Mouse (Mus musculus) bone marrow, adult 2 months (tissue): Measurements from ENCODE around the gene Klhl42. TPM values are rescaled to one million over a fixed set of nuclear protein-coding genes. Genes with fewer than 3 reads are reported as not detected.

Source experiments
- H3K27ac ChIP-seq: fragments of 200-500 bp; 2 replicates; pipeline ENCODE4 v1.5.1; 2012; ENCODE audit warnings: low read depth, mild to moderate bottlenecking, control low read depth, inconsistent platforms, low read length; ENCODE audit not compliant: control insufficient read depth, poor library complexity, insufficient read depth
- H3K4me1 ChIP-seq: fragments of 200-500 bp; 2 replicates; pipeline ENCODE4 v1.6.1; 2011; ENCODE audit warnings: low read length; ENCODE audit not compliant: control insufficient read depth, insufficient read depth
- H3K4me3 ChIP-seq: fragments of 200-500 bp; replicated peaks from 2 replicates; pipeline ENCODE3; 2011; ENCODE audit warnings: mild to moderate bottlenecking, low read depth, low read length, control low read depth; ENCODE audit not compliant: control insufficient read depth
- CTCF ChIP-seq: fragments of 200-500 bp; IDR thresholded peaks from 2 replicates; pipeline ENCODE4 v1.5.1; 2011; ENCODE audit warnings: low read length, control low read depth; ENCODE audit not compliant: control insufficient read depth, insufficient read depth
- POLR2A ChIP-seq: fragments of 200-500 bp; IDR thresholded peaks from 2 replicates; pipeline ENCODE4 v1.6.1; 2011; ENCODE audit warnings: low read depth, mild to moderate bottlenecking, control low read depth, low read length, borderline replicate concordance; ENCODE audit not compliant: control insufficient read depth
- WGBS: fragments of 180-500 bp; shearing (Covaris S2); methylation state at CpG from one replicate; pipeline ENCODE4 v1.1.7; 2018; 5-methylcytosine and 5-hydroxymethylcytosine counted together
- polyA plus RNA-seq: library from polyadenylated mRNA; stranded (reverse); fragments of >200 nt; gene quantifications from 2 replicates; pipeline ENCODE4 v1.2.4, GENCODE M21; 2011; ENCODE audit warnings: low replicate concordance; ENCODE audit not compliant: missing spikeins, insufficient read depth, insufficient read length

Gene Klhl42
- polyA plus RNA-seq, 1 experiment = 3.9 TPM

DNA sequence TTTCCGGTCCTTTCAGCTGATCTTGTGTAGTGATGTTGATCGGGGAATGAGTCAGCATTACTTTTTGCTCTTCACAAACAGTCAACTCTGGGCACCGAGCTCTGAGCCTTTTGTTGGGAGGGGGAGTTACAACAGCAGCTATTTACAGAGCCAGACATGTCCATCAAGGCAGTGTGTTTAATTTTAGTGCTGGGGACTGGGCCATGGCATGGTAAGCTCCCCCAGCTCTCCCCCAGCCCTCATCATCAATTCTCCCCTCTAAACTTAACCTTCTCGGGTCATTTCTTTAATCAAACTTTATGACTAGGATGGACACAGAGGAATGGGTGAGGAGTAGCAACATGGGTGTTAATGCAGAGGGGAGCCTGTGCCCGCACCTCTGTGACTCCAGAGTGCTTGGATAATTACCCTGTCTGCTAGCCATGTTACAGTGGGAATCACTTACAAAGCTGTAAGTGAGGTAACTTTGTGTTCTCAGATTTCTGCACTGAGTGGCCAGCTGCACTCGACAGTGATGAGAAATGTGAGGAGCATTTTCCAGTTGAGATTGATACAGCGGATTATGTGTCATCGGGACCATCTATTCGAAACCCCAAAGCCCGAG is 35.7 kb upstream of the Klhl42 start:
- 80% methylated on average over 10 of the region's 10 CpGs for WGBS
- peaks cover 3% of the 10 kb centered on the region for H3K4me1 ChIP-seq
- TF ChIP-seq CTCF (no peak), POLR2A (no peak)
- no peak overlapping the region for H3K4me3 ChIP-seq
- H3K27ac ChIP-seq = peak overlapping the region; percentile 18; the same call in 1 of the 2 replicates

DNA sequence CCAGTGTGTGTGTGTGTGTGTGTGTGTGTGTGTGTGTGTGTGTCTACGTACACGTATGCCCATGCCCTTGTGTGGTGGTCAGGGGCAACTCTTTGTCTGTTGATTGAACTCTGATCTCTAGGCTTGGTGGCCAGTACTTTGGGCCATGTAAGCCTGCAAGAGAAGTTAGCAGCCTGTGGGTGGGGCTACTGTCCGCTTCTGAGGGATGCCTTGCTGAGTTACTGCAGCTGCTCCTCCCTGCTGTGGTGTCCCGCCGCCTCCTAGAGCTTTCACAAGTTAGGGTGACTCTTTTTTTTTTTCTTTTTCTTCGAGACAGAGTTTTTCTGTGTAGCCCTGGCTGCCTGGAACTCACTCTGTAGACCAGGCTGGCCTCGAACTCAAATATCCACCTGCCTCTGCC is 31.9 kb upstream of the Klhl42 start:
- Histone ChIP-seq H3K27ac (no peak overlapping the region), H3K4me3 (no peak overlapping the region), H3K4me1 (no peaks in the 10 kb centered on the region; the same call in 1 of the 2 replicates)
- TF ChIP-seq POLR2A = no peak
- no peak for TF ChIP-seq CTCF
- WGBS = 84% methylated on average over 7 of the region's 7 CpGs

DNA sequence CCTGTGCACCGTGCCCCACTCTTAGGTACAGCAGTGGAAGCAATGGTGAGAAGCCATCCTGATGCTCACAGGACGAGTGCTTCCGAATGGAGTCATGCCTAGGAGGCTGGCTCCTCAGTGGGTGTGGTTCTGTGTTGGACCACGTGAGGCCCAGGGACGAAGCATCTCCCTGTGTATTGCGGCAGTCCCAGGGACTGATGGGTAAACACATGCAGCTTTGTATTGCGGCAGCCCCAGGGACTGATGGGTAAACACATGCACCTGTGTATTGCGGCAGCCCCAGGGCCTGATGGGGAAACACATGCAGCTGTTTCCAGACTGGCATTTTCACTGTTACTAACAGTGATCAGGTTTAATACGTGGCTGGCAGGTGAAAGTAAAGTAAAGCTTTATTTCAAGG is 29.5 kb upstream of the Klhl42 start:
- Histone ChIP-seq H3K4me1 (no peaks in the 10 kb centered on the region), H3K4me3 (no peak overlapping the region), H3K27ac (no peak overlapping the region)
- TF ChIP-seq CTCF (no peak), POLR2A (no peak)
- WGBS = 89% methylated on average over 9 of the region's 9 CpGs

DNA sequence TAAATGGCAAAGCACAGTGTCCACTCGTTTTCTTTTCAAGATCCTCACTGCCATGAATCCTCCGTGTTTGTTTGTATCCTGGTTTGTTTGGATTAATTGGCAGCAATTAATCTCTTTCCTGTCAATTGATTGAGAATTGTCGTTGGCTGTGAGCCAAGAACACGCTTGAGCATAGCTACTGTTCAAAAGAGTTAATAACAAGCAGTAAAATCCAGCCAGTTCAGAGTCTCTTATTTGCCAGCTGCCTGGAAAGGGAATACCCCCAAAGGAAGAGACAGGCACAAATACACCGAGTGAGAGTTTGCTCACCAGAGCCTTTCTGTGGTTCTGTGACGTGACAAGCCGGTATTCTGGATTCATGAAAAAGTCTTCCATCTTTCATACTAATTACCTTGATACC is 29.1 kb upstream of the Klhl42 start:
- no peak for TF ChIP-seq POLR2A
- no peak for TF ChIP-seq CTCF
- 86% methylated on average over 7 of the region's 7 CpGs for WGBS
- no peak overlapping the region for H3K27ac ChIP-seq
- no peak overlapping the region for H3K4me3 ChIP-seq
- H3K4me1 ChIP-seq = no peaks in the 10 kb centered on the region

DNA sequence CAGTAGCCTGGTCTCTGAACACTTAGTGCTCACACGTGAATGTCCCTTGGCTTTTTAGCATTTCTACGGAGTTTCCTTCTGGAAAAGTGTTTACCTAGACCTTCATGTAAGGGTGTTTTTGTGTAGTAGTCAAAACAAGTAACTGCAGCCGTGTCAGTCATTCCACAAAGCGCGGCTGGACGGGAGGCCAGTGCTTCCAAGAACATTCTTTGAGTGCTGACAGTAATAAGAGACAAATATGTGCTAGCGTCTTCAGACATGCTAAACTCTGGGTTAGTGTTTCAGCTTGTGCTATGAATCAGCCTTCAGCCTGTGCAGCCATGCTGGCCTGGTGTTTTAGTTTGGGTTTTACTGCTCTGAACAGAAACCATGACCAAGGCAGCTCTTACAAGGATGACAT is 28.5 kb upstream of the Klhl42 start:
- Histone ChIP-seq H3K4me3 (no peak overlapping the region), H3K27ac (no peak overlapping the region), H3K4me1 (no peaks in the 10 kb centered on the region)
- WGBS = 93% methylated on average over 7 of the region's 7 CpGs
- TF ChIP-seq POLR2A = no peak
- TF ChIP-seq CTCF = no peak

DNA sequence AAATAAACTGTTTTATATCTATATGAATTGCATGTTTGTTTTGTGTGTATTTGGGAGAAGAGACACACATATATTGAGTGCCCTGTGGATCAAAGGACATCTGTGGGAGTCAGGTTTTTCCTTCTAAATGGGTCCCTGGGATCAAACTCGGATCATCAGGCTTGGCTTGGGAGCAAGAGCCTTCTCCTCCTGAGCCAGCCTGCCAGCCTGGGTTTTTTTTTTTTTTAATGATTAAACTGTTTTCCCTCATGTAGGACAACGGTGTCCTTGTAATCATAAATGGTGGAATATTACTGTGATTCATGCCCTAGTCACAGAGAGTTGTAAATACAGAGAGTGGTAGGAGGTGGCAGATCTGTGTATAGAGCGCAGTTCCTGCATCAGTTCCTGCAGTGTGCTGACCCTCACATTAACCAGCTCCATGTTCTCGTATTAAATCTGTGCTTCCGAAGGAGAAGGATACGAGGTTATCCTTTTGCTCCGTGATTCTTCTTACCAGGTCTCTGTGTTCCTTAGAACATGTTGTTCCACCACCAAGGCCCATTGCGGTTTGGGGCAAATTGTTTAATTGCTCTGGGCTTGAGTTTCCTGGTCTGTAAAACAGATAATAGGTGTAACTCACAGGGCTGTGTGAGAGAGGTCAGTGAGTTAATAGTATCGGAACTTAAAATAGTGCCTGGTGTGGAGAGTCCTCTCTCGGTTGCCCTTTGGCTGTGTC is 26.8 kb upstream of the Klhl42 start:
- WGBS = 90% methylated on average over 10 of the region's 10 CpGs
- Histone ChIP-seq H3K4me1 (no peaks in the 10 kb centered on the region), H3K4me3 (no peak overlapping the region), H3K27ac (no peak overlapping the region)
- TF ChIP-seq CTCF (no peak), POLR2A (no peak)

DNA sequence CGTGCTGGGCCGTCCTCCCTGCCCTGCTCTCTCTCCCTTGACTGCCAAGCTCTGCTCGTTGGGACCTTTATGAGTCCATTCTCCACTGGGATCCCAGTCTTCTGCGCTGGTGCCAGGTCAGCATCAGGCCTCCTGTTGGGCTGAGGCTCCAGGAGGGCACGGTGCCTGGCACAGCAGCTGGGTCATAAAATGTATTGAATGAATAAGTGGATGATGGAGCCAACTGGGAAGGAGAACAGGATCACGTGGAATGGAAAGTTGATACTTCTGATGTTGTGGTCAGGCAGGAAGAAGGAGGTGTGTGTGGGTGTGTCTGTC is 26.3 kb upstream of the Klhl42 start:
- Histone ChIP-seq H3K4me3 (no peak overlapping the region), H3K27ac (no peak overlapping the region), H3K4me1 (no peaks in the 10 kb centered on the region)
- WGBS = 84% methylated on average over 6 of the region's 6 CpGs
- TF ChIP-seq POLR2A = no peak
- no peak for TF ChIP-seq CTCF

DNA sequence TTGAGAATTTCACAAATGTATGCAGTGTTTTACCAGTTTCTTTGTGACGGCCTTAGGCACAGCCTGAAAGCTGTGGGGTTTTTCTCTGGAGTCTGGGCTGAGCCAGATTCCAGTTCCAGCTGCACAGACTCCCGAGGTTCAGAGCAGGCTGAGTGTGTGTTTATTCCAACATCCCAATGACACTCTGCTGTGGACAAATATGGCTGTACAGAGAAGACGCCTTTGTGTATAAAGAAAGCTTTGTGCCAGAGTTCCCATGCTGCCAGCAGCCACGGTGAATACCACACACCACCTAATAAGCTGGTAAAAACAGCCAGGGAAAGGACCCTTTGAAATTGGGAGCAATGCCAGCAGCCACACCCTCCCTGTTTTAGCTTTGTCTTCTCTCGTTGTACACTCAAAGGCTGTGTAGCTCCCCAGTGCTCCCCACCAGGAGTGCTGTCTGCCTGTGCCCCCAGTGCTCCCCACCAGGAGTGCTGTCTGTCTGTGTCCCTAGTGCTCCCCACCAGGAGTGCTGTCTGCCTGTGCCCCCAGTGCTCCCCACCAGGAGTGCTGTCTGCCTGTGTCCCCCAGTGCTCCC is 15.3 kb upstream of the Klhl42 start:
- Histone ChIP-seq H3K4me3 (no peak overlapping the region), H3K4me1 (peaks cover 1% of the 10 kb centered on the region; the same call in 1 of the 2 replicates), H3K27ac (no peak overlapping the region)
- no peak for TF ChIP-seq POLR2A
- no peak for TF ChIP-seq CTCF
- 71% methylated on average over 5 of the region's 5 CpGs for WGBS
